Mouse (Mus musculus) brain, embryonic 14.5 days (tissue): ENCODE results near the gene Pi4k2b.

Source experiments
- CTCF ChIP-seq: fragments of 200-500 bp; IDR thresholded peaks from 2 replicates; pipeline ENCODE4 v1.5.1; 2012; ENCODE audit warnings: inconsistent platforms, mild to moderate bottlenecking, moderate library complexity, borderline replicate concordance; ENCODE audit not compliant: insufficient read depth, insufficient read length; ENCODE audit errors: extremely low read depth
- POLR2A ChIP-seq: fragments of 200-500 bp; IDR thresholded peaks from 2 replicates; pipeline ENCODE4 v1.6.1; 2012; ENCODE audit warnings: mild to moderate bottlenecking, inconsistent platforms, borderline replicate concordance; ENCODE audit not compliant: poor library complexity, insufficient read depth, insufficient read length, severe bottlenecking; ENCODE audit errors: extremely low read depth

DNA sequence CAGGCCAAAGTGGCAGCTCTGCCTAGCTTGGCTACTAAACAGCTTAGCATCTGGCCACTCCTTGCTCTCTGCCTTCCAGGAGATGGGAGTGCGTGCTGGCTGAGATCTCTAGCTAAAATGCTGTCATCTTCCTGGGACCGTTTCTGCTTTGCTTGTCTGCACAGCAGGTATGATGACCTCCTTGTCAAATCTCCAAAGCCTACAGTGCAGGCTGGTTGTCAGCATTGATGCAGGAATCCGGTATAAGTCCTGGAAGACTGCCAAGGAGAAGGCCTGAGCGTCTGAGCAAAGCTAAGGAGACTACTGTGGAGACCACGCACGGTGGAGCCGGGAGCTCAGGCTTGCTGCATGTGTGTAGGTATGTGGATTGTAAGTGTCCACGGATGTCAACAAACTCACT, 33.9 kb downstream of the Pi4k2b start, which contains the start of gene Zcchc4:
- no peak for TF ChIP-seq CTCF
- no peak for TF ChIP-seq POLR2A
